Mouse (Mus musculus) C2C12 (cell line): ENCODE measurements around the gene Ednra.
"Not testable (repeated sequence)": the region's sequence is repeated elsewhere in the genome, so short reads cannot be mapped to it uniquely, and the experiment has no call there.

Experiments
- CEBPB ChIP-seq: IDR thresholded peaks from one replicate; pipeline ENCODE4 v1.6.1; 2011; ENCODE audit warnings: low read depth, mild to moderate bottlenecking, control low read depth, moderate library complexity
- CTCF ChIP-seq: IDR thresholded peaks from one replicate; pipeline ENCODE4 v1.5.1; 2011; ENCODE audit not compliant: control insufficient read depth, insufficient read depth, insufficient read length
- MAX ChIP-seq: IDR thresholded peaks from one replicate; pipeline ENCODE4 v1.6.1; 2011; ENCODE audit warnings: mild to moderate bottlenecking, control low read depth
- MYOD1 ChIP-seq: IDR thresholded peaks from one replicate; pipeline ENCODE4 v1.6.1; 2011; ENCODE audit warnings: low read depth; ENCODE audit not compliant: control insufficient read depth, insufficient read length
- USF1 ChIP-seq: IDR thresholded peaks from one replicate; pipeline ENCODE4 v1.6.1; 2011; ENCODE audit warnings: low read depth, mild to moderate bottlenecking, control low read depth, moderate library complexity

DNA sequence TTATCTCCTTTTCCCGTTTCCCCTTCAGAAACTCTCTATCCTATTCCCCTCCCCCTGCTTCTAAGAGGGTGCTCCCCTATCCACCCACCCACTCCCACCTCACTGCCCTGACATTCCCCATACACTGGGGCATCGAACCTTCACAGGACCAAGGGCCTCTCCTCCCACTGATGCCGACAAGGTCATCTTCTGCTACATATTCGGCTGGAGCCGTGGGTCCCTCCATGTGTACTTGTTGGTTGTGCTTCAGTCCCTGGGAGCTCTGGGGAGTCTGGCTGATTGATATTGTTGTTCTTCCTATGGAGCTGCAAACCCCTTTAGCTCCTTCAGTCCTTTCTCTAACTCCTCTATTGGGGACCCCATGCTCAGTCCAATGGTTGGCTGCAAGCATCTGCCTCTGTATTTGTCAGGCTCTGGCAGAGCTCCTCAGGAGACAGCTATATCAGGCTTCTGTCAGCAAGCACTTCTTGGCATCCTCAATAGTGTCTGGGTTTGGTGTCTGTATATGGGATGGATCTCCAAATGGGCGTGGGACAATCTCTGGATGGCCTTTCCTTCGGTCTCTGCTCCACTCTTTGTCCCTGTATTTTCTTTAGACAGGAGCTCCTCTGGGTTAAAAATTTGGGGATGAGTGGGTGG, 34.7 kb downstream of the Ednra start:
- not testable (repeated sequence) for TF ChIP-seq CTCF, USF1, CEBPB, MYOD1, MAX
